Mouse (Mus musculus): ENCODE measurements around the gene Faxc.

Faxc gene

GRCm38 (mm10) chr4:21930971-21931771 lies at the start of gene Faxc:
Gene Faxc, plus strand, starts transcription at chr4:21931329.
- peak; percentile 10 to 56 for DNase-seq

GRCm38 (mm10) chr4:21882806-21883205 lies 48.3 kb upstream of the Faxc start:
- DNase-seq = no peak

- DNase-seq = no peak
Measured at GRCm38 (mm10) chr4:21885831-21886230, 45.3 kb upstream of the Faxc start.

GRCm38 (mm10) chr4:21931772-21932630 lies 872 bp downstream of the Faxc start:
- no peak for DNase-seq

GRCm38 (mm10) chr4:21935378-21935777 lies 4.2 kb downstream of the Faxc start:
- DNase-seq = no peak

GRCm38 (mm10) chr4:21936424-21936823 lies 5.3 kb downstream of the Faxc start:
- DNase-seq = no peak

- DNase-seq = no peak
Measured at GRCm38 (mm10) chr4:21937890-21938289, 6.8 kb downstream of the Faxc start.

- DNase-seq = no peak
Measured at GRCm38 (mm10) chr4:21944672-21945071, 13.5 kb downstream of the Faxc start.

GRCm38 (mm10) chr4:21951444-21951843 lies 20.3 kb downstream of the Faxc start:
- DNase-seq = peak in 1 of 2 experiments; percentile 51

GRCm38 (mm10) chr4:21952255-21952654 lies 21.1 kb downstream of the Faxc start:
- no peak for DNase-seq

- DNase-seq = peak; percentile 51 to 64
Measured at GRCm38 (mm10) chr4:21957570-21958321, 26.6 kb downstream of the Faxc start.

- no peak for DNase-seq
Measured at GRCm38 (mm10) chr4:21971949-21972348, 40.8 kb downstream of the Faxc start.

GRCm38 (mm10) chr4:21974126-21974525 lies 43.0 kb downstream of the Faxc start:
- no peak for DNase-seq

GRCm38 (mm10) chr4:21980471-21980870 lies 49.3 kb downstream of the Faxc start:
- DNase-seq = no peak

- no peak for DNase-seq
Measured at GRCm38 (mm10) chr4:21982449-21982848, 51.3 kb downstream of the Faxc start.

GRCm38 (mm10) chr4:21986857-21987256 lies 55.7 kb downstream of the Faxc start:
- no peak for DNase-seq

GRCm38 (mm10) chr4:21987460-21987859 lies 56.3 kb downstream of the Faxc start:
- DNase-seq = no peak

- DNase-seq = no peak
Measured at GRCm38 (mm10) chr4:21989571-21990091, 58.5 kb downstream of the Faxc start.

- DNase-seq = no peak
Measured at GRCm38 (mm10) chr4:21990580-21991235, 59.6 kb downstream of the Faxc start.

- peak in 1 of 2 experiments; percentile 48 for DNase-seq
Measured at GRCm38 (mm10) chr4:22017656-22018379, 86.7 kb downstream of the Faxc start.

GRCm38 (mm10) chr4:22018414-22018813 lies 87.3 kb downstream of the Faxc start:
- no peak for DNase-seq

GRCm38 (mm10) chr4:22029951-22030350 lies 98.8 kb downstream of the Faxc start:
- DNase-seq = no peak
